Mouse (Mus musculus) stomach, postnatal 0 days (tissue): ENCODE data around the gene Gm6169.

ENCODE experiments used
- CTCF ChIP-seq: IDR thresholded peaks from 2 replicates; pipeline ENCODE4 v1.5.1; 2016; ENCODE audit warnings: antibody characterized with exemption, low read depth, mild to moderate bottlenecking, moderate library complexity
- EP300 ChIP-seq: optimal IDR thresholded peaks from 2 replicates; pipeline ENCODE3; 2016; ENCODE audit warnings: antibody characterized with exemption

DNA sequence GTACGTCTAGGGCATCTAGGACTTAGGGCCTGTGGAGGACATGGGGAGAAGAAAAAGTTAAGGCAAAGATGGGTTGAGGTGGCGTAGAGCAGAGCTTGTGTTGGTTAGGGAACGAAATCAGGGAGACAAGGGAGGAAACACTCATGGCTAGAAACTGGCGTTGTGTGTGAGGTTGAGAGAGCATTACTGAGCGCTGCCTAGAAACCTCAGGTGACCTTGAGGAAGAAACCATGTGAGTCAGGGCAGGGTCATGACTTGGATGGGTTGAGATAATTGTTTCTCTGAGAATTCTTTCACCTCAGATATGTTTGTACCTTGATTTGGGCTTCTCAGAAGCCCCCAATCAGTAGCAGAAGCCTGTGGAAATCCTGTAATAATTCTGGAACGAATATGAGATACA lies 11.6 kb downstream of the Gm6169 start:
- TF ChIP-seq CTCF (no peak), EP300 (no peak)
